Mouse (Mus musculus) heart, postnatal 10 days (tissue): ENCODE measurements around the gene Pear1. TPM values are rescaled to one million over a fixed set of nuclear protein-coding genes. Genes with fewer than 3 reads are reported as not detected.
"Not testable (repeated sequence)": the region's sequence is repeated elsewhere in the genome, so short reads cannot be mapped to it uniquely, and the experiment has no call there.

Experiments
- DNase-seq, 2 experiments: peaks; one replicate each; pipeline ENCODE4 v3.0.0; 2021
- intact Hi-C: fragments of 180-260 bp; cut with DNase I; formaldehyde crosslinking; loops from one replicate; pipeline ENCODE4 v1.15.1; 2025
- total RNA-seq, 2 experiments: library from RNA; stranded (reverse); gene quantifications; 2 replicates each; pipeline ENCODE4 v1.2.3; 2021

The Pear1 gene
- total RNA-seq = 10 to 100 TPM; 29.5 to 30.7 TPM

- DNase-seq = not testable (repeated sequence)
Measured at GRCm38 (mm10) chr3:87824206-87824605, at the start of gene Pear1. Pear1 (minus strand) TSS chr3:87824306.

GRCm38 (mm10) chr3:87864111-87864510, 40.0 kb upstream of the Pear1 start:
- DNase-seq, intact Hi-C loops: not testable (repeated sequence)

More at GRCm38 (mm10) chr3:87824206-87824605, at the start of gene Pear1:
- intact Hi-C loops = not testable (repeated sequence)

GRCm38 (mm10) chr3:87859813-87860212, 35.7 kb upstream of the Pear1 start:
- DNase-seq = peak; percentile 74 to 79
- intact Hi-C loops = loop anchor here (2.0 kb wide), 2 partner anchors 63 to 89 kb away; partner anchors contain the start of gene Insrr

GRCm38 (mm10) chr3:87857666-87858065, 33.6 kb upstream of the Pear1 start:
- DNase-seq = no peak
- intact Hi-C loops = loop anchor here (2.0 kb wide), 1 partner anchor 87 kb away; no protein-coding TSS in a partner anchor

- DNase-seq = peak; percentile 48 to 55
- intact Hi-C loops = no loop called here
Measured at GRCm38 (mm10) chr3:87855936-87856335, 31.8 kb upstream of the Pear1 start.

- DNase-seq = peak; percentile 37 to 38
- intact Hi-C loops = no loop called here
Measured at GRCm38 (mm10) chr3:87854795-87855568, 30.9 kb upstream of the Pear1 start.

- no peak for DNase-seq
- intact Hi-C loops = no loop called here
Measured at GRCm38 (mm10) chr3:87849117-87849516, 25.0 kb upstream of the Pear1 start.

- intact Hi-C loops = no loop called here
- DNase-seq = no peak
Measured at GRCm38 (mm10) chr3:87847680-87848079, 23.6 kb upstream of the Pear1 start.

GRCm38 (mm10) chr3:87846650-87847110, 22.6 kb upstream of the Pear1 start, which contains the start of gene Sh2d2a:
Sh2d2a (plus strand) TSS chr3:87846755.
- intact Hi-C loops = no loop called here
- DNase-seq = no peak

GRCm38 (mm10) chr3:87846186-87846585, 22.1 kb upstream of the Pear1 start:
- DNase-seq = no peak
- intact Hi-C loops = no loop called here

- no peak for DNase-seq
- intact Hi-C loops = no loop called here
Measured at GRCm38 (mm10) chr3:87844981-87845380, 20.9 kb upstream of the Pear1 start.

- intact Hi-C loops = no loop called here
Measured at GRCm38 (mm10) chr3:87840858-87841257, 16.8 kb upstream of the Pear1 start.

GRCm38 (mm10) chr3:87838622-87839021, 14.5 kb upstream of the Pear1 start:
- peak; percentile 77 to 92 for DNase-seq
- intact Hi-C loops = loop anchor here (1.0 to 2.0 kb wide), 2 partner anchors 44 to 69 kb away; partner anchors contain the start of gene Ntrk1

More at GRCm38 (mm10) chr3:87840858-87841257, 16.8 kb upstream of the Pear1 start:
- DNase-seq = no peak

GRCm38 (mm10) chr3:87833482-87833881, 9.4 kb upstream of the Pear1 start:
- DNase-seq = no peak
- intact Hi-C loops = no loop called here

GRCm38 (mm10) chr3:87832109-87832859, 8.2 kb upstream of the Pear1 start:
- DNase-seq = no peak
- intact Hi-C loops = no loop called here

- DNase-seq = no peak
- intact Hi-C loops = no loop called here
Measured at GRCm38 (mm10) chr3:87829025-87829424, 4.9 kb upstream of the Pear1 start.

GRCm38 (mm10) chr3:87828435-87828834, 4.3 kb upstream of the Pear1 start:
- intact Hi-C loops = no loop called here
- no peak for DNase-seq

- intact Hi-C loops = no loop called here
Measured at GRCm38 (mm10) chr3:87818226-87818625, 5.9 kb downstream of the Pear1 start.

GRCm38 (mm10) chr3:87816646-87817093, 7.4 kb downstream of the Pear1 start:
- intact Hi-C loops = loop anchor here (1.0 kb wide), 3 partner anchors 21 to 60 kb away; partner anchors contain the start of gene Ntrk1
- DNase-seq = peak; percentile 83 to 87

More at GRCm38 (mm10) chr3:87818226-87818625, 5.9 kb downstream of the Pear1 start:
- DNase-seq = no peak

GRCm38 (mm10) chr3:87816166-87816565, 7.9 kb downstream of the Pear1 start:
- DNase-seq = no peak
- intact Hi-C loops = loop anchor here (1.0 kb wide), 2 partner anchors 21 to 46 kb away; partner anchors contain the start of gene Ntrk1

- intact Hi-C loops = no loop called here
- DNase-seq = peak; percentile 36
Measured at GRCm38 (mm10) chr3:87812873-87813272, 11.2 kb downstream of the Pear1 start.
